Mouse (Mus musculus) thymus, postnatal 14 days (tissue): ENCODE results near the gene AI987944.
A peak's percentile ranks its signal among the peaks of the same experiment; 100 is the strongest.

ENCODE experiments used
- DNase-seq: peaks from one replicate; pipeline ENCODE4 v3.0.0; 2021

AI987944 gene

GRCm38 (mm10) chr7:41393048-41393971, at the start of gene AI987944:
AI987944 (minus strand) TSS chr7:41393379.
- peak; percentile 83 for DNase-seq

DNA sequence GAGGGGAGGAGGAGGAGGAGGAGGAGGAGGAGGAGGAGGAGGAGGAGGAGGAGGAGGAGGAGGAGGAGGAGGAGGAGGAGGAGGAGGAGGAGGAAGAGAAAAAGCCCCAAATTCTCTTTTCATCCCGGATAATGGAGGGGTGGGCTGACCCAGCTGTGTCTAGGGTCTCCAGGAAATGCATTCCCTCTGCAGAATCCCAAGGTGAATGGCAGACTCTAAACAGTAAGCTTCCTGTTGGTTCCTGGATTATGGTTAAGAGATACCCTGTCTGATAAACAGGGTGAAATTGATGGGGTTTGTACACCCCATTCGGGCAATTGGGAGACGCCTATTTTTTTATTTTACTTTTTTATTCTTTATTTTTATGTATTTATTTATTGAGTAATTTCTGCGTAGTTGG, 951 bp upstream of the AI987944 start:
- no peak for DNase-seq
